Comparison of ENCODE assay signal across 25 mouse cellular contexts in the genomic region with DNA sequence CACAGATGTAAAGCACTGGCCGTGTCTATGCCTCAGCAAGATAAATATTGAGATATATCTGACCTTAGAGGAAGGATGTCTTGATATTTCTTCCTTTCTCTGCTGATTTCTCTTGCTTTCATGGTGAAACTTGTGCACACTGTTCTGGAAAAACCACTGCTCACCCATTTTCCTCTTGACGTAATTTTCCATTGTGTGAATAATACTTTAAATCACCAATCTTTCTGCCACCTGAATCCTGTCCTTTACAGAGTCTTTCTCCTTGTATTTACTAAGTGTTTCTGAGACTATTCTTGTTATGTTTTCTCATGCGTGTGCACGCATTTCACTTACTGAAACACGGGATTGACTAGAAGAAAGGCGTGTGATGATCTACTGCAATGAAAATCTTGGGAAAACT. TPM values are rescaled to one million over a fixed set of nuclear protein-coding genes. Genes with fewer than 3 reads are reported as not detected.
A peak's percentile ranks its signal among the peaks of the same experiment; 100 is the strongest.
DNase-seq lines count a peak whose midpoint lies in the region; ATAC-seq and TF ChIP-seq lines count a peak whose summit lies in the region.
"Had no signal": no experiment of that assay in that cellular context is flagged by ENCODE, and none has a peak within 500 bp of the region (broad histone marks: within the 10 kb centered on the region; RNA-seq: fewer than 3 reads in every experiment).

No protein-coding gene starts in this region.

- H3K9ac ChIP-seq in midbrain, embryonic 11.5 days (ENCODE audit: low read length), result no peak overlapping the region
- no peak overlapping the region for H3K9ac ChIP-seq in midbrain, postnatal 0 days (replicated peaks; ENCODE audit: low read length, poor library complexity, severe bottlenecking)

- DNase-seq in CD4-positive, CD25-positive, alpha-beta regulatory T cell, adult 2 months (ENCODE audit: low read depth, low spot score), result peak; percentile 43
- peak; percentile 26 for DNase-seq in midbrain, embryonic 11.5 days (ENCODE audit: low spot score, missing footprints)
- DNase-seq in midbrain, postnatal 0 days (ENCODE audit: low spot score), result no peak
- peak; percentile 52 for DNase-seq in CD4-positive helper T cell, adult 2 months (ENCODE audit: low read depth, low spot score)
- DNase-seq in induced T-regulatory cell, adult 2 months (ENCODE audit: low read depth), result peak; percentile 61
- no peak for DNase-seq in right cerebral cortex, postnatal 25 days
- DNase-seq in hindbrain, embryonic 10.5 days (ENCODE audit: low spot score), result no peak
- DNase-seq: adrenal gland, adult 2 months; adrenal gland, adult 8-10 months; adrenal gland, postnatal 10 days; adrenal gland, postnatal 14 days; adrenal gland, postnatal 25 days; adrenal gland, postnatal 36 days; B cell, adult 2 months; cerebellum, adult 11 months; cerebellum, adult 11-12 months; cerebellum, adult 18-20 months; cerebellum, adult 2 months; cerebellum, adult 8-10 months had no signal

- WGBS in midbrain, embryonic 11.5 days, result 92% methylated on average over 6 of the region's 6 CpGs
- 88% methylated on average over 6 of the region's 6 CpGs for WGBS in midbrain, postnatal 0 days
- WGBS in hindbrain, embryonic 10.5 days, result 87% methylated on average over 6 of the region's 6 CpGs

- no peaks in the 10 kb centered on the region for H3K9me3 ChIP-seq in midbrain, embryonic 11.5 days (ENCODE audit: control insufficient read depth, low read length)
- no peaks in the 10 kb centered on the region for H3K9me3 ChIP-seq in midbrain, postnatal 0 days (ENCODE audit: low read length)
- H3K9me3 ChIP-seq in hindbrain, embryonic 10.5 days, result no peaks in the 10 kb centered on the region
- H3K9me3 ChIP-seq: G1E had no signal

- H3K27me3 ChIP-seq in midbrain, embryonic 11.5 days (ENCODE audit: control insufficient read depth, insufficient read depth, low read length), result no peaks in the 10 kb centered on the region
- no peaks in the 10 kb centered on the region for H3K27me3 ChIP-seq in midbrain, postnatal 0 days (ENCODE audit: insufficient read depth, low read length)
- H3K27me3 ChIP-seq in hindbrain, embryonic 10.5 days (ENCODE audit: insufficient read depth, poor library complexity, severe bottlenecking), result no peaks in the 10 kb centered on the region
- H3K27me3 ChIP-seq: CH12.LX had no signal

- TF ChIP-seq CTCF in midbrain, postnatal 0 days (IDR thresholded peaks at IDR 0.05), result no peak

- H3K4me2 ChIP-seq in midbrain, embryonic 11.5 days, result no peak overlapping the region
- no peak overlapping the region for H3K4me2 ChIP-seq in midbrain, postnatal 0 days (ENCODE audit: low read depth, low read length, poor library complexity, severe bottlenecking)

- no peaks in the 10 kb centered on the region for H3K36me3 ChIP-seq in midbrain, embryonic 11.5 days (ENCODE audit: control insufficient read depth, insufficient read depth, low read length)
- no peaks in the 10 kb centered on the region for H3K36me3 ChIP-seq in midbrain, postnatal 0 days (ENCODE audit: insufficient read depth, low read length)
- no peaks in the 10 kb centered on the region for H3K36me3 ChIP-seq in hindbrain, embryonic 10.5 days
- H3K36me3 ChIP-seq: G1E had no signal

- H3K27ac ChIP-seq in midbrain, embryonic 11.5 days (ENCODE audit: low read depth, low read length), result no peak overlapping the region
- H3K27ac ChIP-seq in midbrain, postnatal 0 days (ENCODE audit: low read depth, low read length), result no peak overlapping the region
- H3K27ac ChIP-seq in hindbrain, embryonic 10.5 days, result no peak overlapping the region

- no peaks in the 10 kb centered on the region for H3K4me1 ChIP-seq in midbrain, embryonic 11.5 days (ENCODE audit: control insufficient read depth, insufficient read depth, low read length)
- no peaks in the 10 kb centered on the region for H3K4me1 ChIP-seq in midbrain, postnatal 0 days (ENCODE audit: insufficient read depth, low read length)
- H3K4me1 ChIP-seq in hindbrain, embryonic 10.5 days (replicated peaks), result peaks cover 4% of the 10 kb centered on the region; the same call in 1 of the 2 replicates

- ATAC-seq in CD4-positive, CD25-positive, alpha-beta regulatory T cell, adult 4 months, result no peak
- no peak for ATAC-seq in midbrain, embryonic 11.5 days (ENCODE audit: low FRiP score)
- ATAC-seq in midbrain, postnatal 0 days (ENCODE audit: low FRiP score), result no peak
- ATAC-seq: activated CD4-positive, CD25-positive, alpha-beta regulatory T cell, adult 4 months; Patski had no signal

- H3K4me3 ChIP-seq in midbrain, embryonic 11.5 days (ENCODE audit: low read depth, low read length), result no peak overlapping the region
- no peak overlapping the region for H3K4me3 ChIP-seq in midbrain, postnatal 0 days (ENCODE audit: low read depth, low read length)
- H3K4me3 ChIP-seq in hindbrain, embryonic 10.5 days, result no peak overlapping the region

RNA-seq across cellular contexts. Expression of gene Creb3l2, which starts 18.7 kb away (rescaled TPM):
- polyA plus RNA-seq in CD4-positive, CD25-positive, alpha-beta regulatory T cell, adult 4 months (2017; shearing (Covaris generic)), result 1 to 10 TPM; 3.2 to 3.3 TPM
- polyA plus RNA-seq in midbrain, embryonic 11.5 days (2014; fragmentation: Nextera tagmentation; extraction: Ambion mirVana), result 4.9 and 5.5 TPM in 2 replicates
- 3.9 and 4.5 TPM in 2 replicates for total RNA-seq in midbrain, postnatal 0 days (2014; rRNA removed)
- polyA plus RNA-seq in midbrain, postnatal 0 days (2015; fragmentation: Nextera tagmentation; extraction: Ambion mirVana), result 1.9 and 2.1 TPM in 2 replicates
- 7.6 and 9.4 TPM in 2 replicates for polyA plus RNA-seq in hindbrain, embryonic 10.5 days (2016; fragmentation: Nextera tagmentation; extraction: Ambion mirVana)
- total RNA-seq: MEL had no signal
- polyA plus RNA-seq: G1E had no signal

Comparison
In these comparisons a context has a peak if more than half of its experiments do, and no peak if none do; other contexts are left out.
1. DNase-seq: peak in CD4-positive, CD25-positive, alpha-beta regulatory T cell, adult 2 months (single experiment), midbrain, embryonic 11.5 days (single experiment), CD4-positive helper T cell, adult 2 months (single experiment) and induced T-regulatory cell, adult 2 months (single experiment); none in midbrain, postnatal 0 days (single experiment), right cerebral cortex, postnatal 25 days (single experiment) and hindbrain, embryonic 10.5 days (single experiment).